27 mouse cellular contexts compared by ENCODE assay signal in the genomic region with DNA sequence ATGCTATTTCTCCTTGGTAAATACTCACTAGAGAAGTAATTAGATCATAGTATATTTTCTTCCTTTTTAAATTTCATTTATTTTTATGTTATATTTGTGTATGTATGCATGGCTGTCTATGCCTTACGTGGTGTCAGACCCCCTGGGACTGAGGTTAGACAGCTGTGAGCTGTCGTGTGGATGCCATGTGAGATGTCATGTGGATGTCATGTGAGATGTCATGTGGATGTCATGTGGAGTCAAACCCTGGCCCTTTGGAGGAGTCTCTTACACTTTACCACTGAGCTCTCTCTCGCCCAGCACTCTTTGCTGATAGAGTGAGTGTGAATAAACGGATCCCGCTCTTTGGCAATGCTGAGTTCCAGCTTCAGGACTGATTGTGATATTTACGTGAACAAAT. TPM values are rescaled to one million over a fixed set of nuclear protein-coding genes. Genes with fewer than 3 reads are reported as not detected.
DNase-seq lines count a peak whose midpoint lies in the region; ATAC-seq and TF ChIP-seq lines count a peak whose summit lies in the region.
"Had no signal": no experiment of that assay in that cellular context is flagged by ENCODE, and none has a peak within 500 bp of the region (broad histone marks: within the 10 kb centered on the region; RNA-seq: fewer than 3 reads in every experiment).

No protein-coding gene starts in this region.

- TF ChIP-seq CTCF in MEL (IDR thresholded peaks at IDR 0.05 in 2 of 3, conservative IDR thresholded peaks at IDR 0.05 in 1 of 3; ENCODE audit: control insufficient read depth in 1 of 3, insufficient read depth in 1 of 3, low read depth in 2 of 3, low read length in 3 of 3, poor library complexity in 1 of 3, severe bottlenecking in 1 of 3): no peak
- TF ChIP-seq CTCF in bone marrow macrophage, adult 2 months (IDR thresholded peaks at IDR 0.05; ENCODE audit: low read depth, low read length): no peak

- TF ChIP-seq EP300 in MEL (IDR thresholded peaks at IDR 0.05; ENCODE audit: low read depth in 1 of 2, low read length in 2 of 2): no peak

- peak; percentile 62 for DNase-seq in heart, adult 11 months
- no peak for DNase-seq in heart, postnatal 25 days (ENCODE audit: low spot score)
- DNase-seq in MEL (ENCODE audit: low read depth, low spot score) (no peak), liver (no peak)
- DNase-seq in splenic B cell, adult 2 months (ENCODE audit: low read depth, low spot score): peak; percentile 64
- no peak for DNase-seq in left cerebral cortex, adult 8-10 months (ENCODE audit: low spot score in 2 of 2)
- DNase-seq: adrenal gland, adult 8-10 months; adrenal gland, postnatal 14 days; adrenal gland, postnatal 36 days; cerebellum, adult 11 months; cerebellum, adult 18-20 months; cerebellum, adult 8-10 months; cerebellum, adult 9-11 months; cerebellum, postnatal 14 days; cerebellum, postnatal 36 days; embryo, embryonic 11 days had no signal

- H3K79me2 ChIP-seq in MEL (ENCODE audit: control insufficient read depth, insufficient read depth, low read length, poor library complexity): no peaks in the 10 kb centered on the region

- no peak for TF ChIP-seq POLR2A in MEL (IDR thresholded peaks at IDR 0.05; ENCODE audit: control insufficient read depth in 1 of 2, insufficient read depth in 1 of 2, low read depth in 1 of 2, low read length in 2 of 2, poor library complexity in 1 of 2)
- no peak for TF ChIP-seq POLR2A in bone marrow macrophage, adult 2 months (IDR thresholded peaks at IDR 0.05; ENCODE audit: borderline replicate concordance, low read depth, low read length)

- H3K4me3 ChIP-seq in MEL (ENCODE audit: control insufficient read depth in 1 of 2, insufficient read depth in 1 of 2, low read depth in 2 of 2, low read length in 2 of 2): no peak overlapping the region
- no peak overlapping the region for H3K4me3 ChIP-seq in bone marrow macrophage, adult 2 months (ENCODE audit: insufficient read depth, low read length)
- no peak overlapping the region for H3K4me3 ChIP-seq in neural tube, embryonic 15.5 days (replicated peaks)
- H3K4me3 ChIP-seq: embryonic facial prominence, embryonic 13.5 days; embryonic facial prominence, embryonic 15.5 days; erythroblast, embryonic 14.5 days; forebrain, embryonic 10.5 days; forebrain, embryonic 12.5 days had no signal

- H3K36me3 ChIP-seq in MEL (ENCODE audit: control insufficient read depth in 1 of 2, insufficient read depth in 2 of 2, low read length in 2 of 2): peaks cover 0 to 15% of the 10 kb centered on the region in 2 experiments; a peak in 2 of 4 replicates
- peaks cover 12% of the 10 kb centered on the region for H3K36me3 ChIP-seq in splenic B cell, adult 2 months (ENCODE audit: control insufficient read depth, insufficient read depth, low read length, poor library complexity, severe bottlenecking)
- peaks cover 14% of the 10 kb centered on the region for H3K36me3 ChIP-seq in neural tube, embryonic 15.5 days

- WGBS in neural tube, embryonic 15.5 days: 88% methylated on average over 6 of the region's 6 CpGs

- TF ChIP-seq RAD21 in MEL (IDR thresholded peaks at IDR 0.05; ENCODE audit: low read depth, low read length): no peak

- H3K4me1 ChIP-seq in MEL (ENCODE audit: control insufficient read depth in 1 of 2, insufficient read depth in 2 of 2, low read length in 2 of 2): no peaks in the 10 kb centered on the region
- peaks cover 9% of the 10 kb centered on the region for H3K4me1 ChIP-seq in bone marrow macrophage, adult 2 months (ENCODE audit: control insufficient read depth, insufficient read depth, low read length)
- no peaks in the 10 kb centered on the region for H3K4me1 ChIP-seq in neural tube, embryonic 15.5 days
- H3K4me1 ChIP-seq: embryonic facial prominence, embryonic 13.5 days; embryonic facial prominence, embryonic 15.5 days; forebrain, embryonic 10.5 days; forebrain, embryonic 12.5 days had no signal

- no peak overlapping the region for H3K4me2 ChIP-seq in neural tube, embryonic 15.5 days
- H3K4me2 ChIP-seq: embryonic facial prominence, embryonic 13.5 days; embryonic facial prominence, embryonic 15.5 days; forebrain, embryonic 12.5 days had no signal

- no peak overlapping the region for H3K9ac ChIP-seq in MEL (ENCODE audit: control insufficient read depth, low read depth, low read length, poor library complexity, severe bottlenecking)
- H3K9ac ChIP-seq in neural tube, embryonic 15.5 days (replicated peaks): no peak overlapping the region
- H3K9ac ChIP-seq: embryonic facial prominence, embryonic 13.5 days; embryonic facial prominence, embryonic 15.5 days; forebrain, embryonic 12.5 days had no signal

- intact Hi-C loops in heart, postnatal 25 days (cut with DNase I): no loop called here

- no peaks in the 10 kb centered on the region for H3K9me3 ChIP-seq in MEL (replicated peaks; ENCODE audit: insufficient read depth, low read length)
- H3K9me3 ChIP-seq in neural tube, embryonic 15.5 days (replicated peaks): no peaks in the 10 kb centered on the region
- H3K9me3 ChIP-seq: embryonic facial prominence, embryonic 13.5 days; embryonic facial prominence, embryonic 15.5 days; forebrain, embryonic 10.5 days; forebrain, embryonic 12.5 days; G1E had no signal

- no peak overlapping the region for H3K27ac ChIP-seq in MEL (ENCODE audit: control insufficient read depth, low read depth, low read length)
- peak overlapping the region; percentile 3; the same call in 1 of the 2 replicates for H3K27ac ChIP-seq in bone marrow macrophage, adult 2 months (ENCODE audit: insufficient read depth, low read depth, low read length)
- no peak overlapping the region for H3K27ac ChIP-seq in neural tube, embryonic 15.5 days (replicated peaks)
- H3K27ac ChIP-seq: embryonic facial prominence, embryonic 13.5 days; embryonic facial prominence, embryonic 15.5 days; forebrain, embryonic 10.5 days; forebrain, embryonic 12.5 days had no signal

- ATAC-seq in neural tube, embryonic 15.5 days (ENCODE audit: low FRiP score): no peak
- ATAC-seq: activated CD4-positive, CD25-positive, alpha-beta regulatory T cell, adult 4 months; forebrain, embryonic 14.5 days; forebrain, embryonic 16.5 days had no signal

- H3K27me3 ChIP-seq in MEL (ENCODE audit: control insufficient read depth in 1 of 2, insufficient read depth in 2 of 2, low read length in 2 of 2): no peaks in the 10 kb centered on the region
- H3K27me3 ChIP-seq in splenic B cell, adult 2 months (ENCODE audit: control insufficient read depth, insufficient read depth, low read length, poor library complexity, severe bottlenecking): no peaks in the 10 kb centered on the region
- no peaks in the 10 kb centered on the region for H3K27me3 ChIP-seq in neural tube, embryonic 15.5 days (replicated peaks)
- H3K27me3 ChIP-seq: embryonic facial prominence, embryonic 13.5 days; embryonic facial prominence, embryonic 15.5 days; forebrain, embryonic 12.5 days had no signal

TF ChIP-seq in MEL, 35 proteins besides CTCF, POLR2A, EP300 and RAD21:
- TF ChIP-seq RCOR1 (IDR thresholded peaks at IDR 0.05; ENCODE audit: low read depth, low read length): no peak
- TF ChIP-seq USF1 (IDR thresholded peaks at IDR 0.05; ENCODE audit: low read depth, low read length): peak; percentile 25; the same call in 1 of the 2 replicates

RNA-seq across cellular contexts. Expression of gene Tubd1, which starts 8.7 kb away (rescaled TPM):
- total RNA-seq in heart, postnatal 25 days (2021): 1 to 10 TPM; 4.6 to 4.8 TPM
- total RNA-seq in MEL (2012; rRNA removed): 21.5 and 23.4 TPM in 2 replicates
- 10 to 100 TPM in 1 of 2 experiments, not detected in 1; 14.4 TPM for polyA plus RNA-seq in MEL (2012; ENCODE audit: insufficient read depth in 1 of 2, insufficient read length in 2 of 2, low read depth in 1 of 2, low replicate concordance in 2 of 2, missing spikeins in 1 of 2)
- 6.2 and 6.9 TPM in 2 replicates for polyA plus RNA-seq in bone marrow macrophage, adult 2 months (2012; ENCODE audit: insufficient read depth, insufficient read length, missing spikeins)
- 1 to 10 TPM; 3.8 to 4.8 (median 3.9) TPM for total RNA-seq in left cerebral cortex, adult 8-10 months (2022)
- 6.6 and 7.7 TPM in 2 replicates for polyA plus RNA-seq in neural tube, embryonic 15.5 days (2015; fragmentation: Nextera tagmentation; extraction: Ambion mirVana)

RNA-seq across cellular contexts. Expression of gene Rps6kb1, which starts 8.9 kb away (rescaled TPM):
- 10 to 100 TPM; 19.1 to 19.2 TPM for total RNA-seq in heart, postnatal 25 days (2021)
- total RNA-seq in MEL (2012; rRNA removed): 39.3 and 39.8 TPM in 2 replicates
- 10 to 100 TPM; 49.4 to 73.6 TPM for polyA plus RNA-seq in MEL (2012; ENCODE audit: insufficient read depth in 1 of 2, insufficient read length in 2 of 2, low read depth in 1 of 2, low replicate concordance in 2 of 2, missing spikeins in 1 of 2)
- polyA plus RNA-seq in bone marrow macrophage, adult 2 months (2012; ENCODE audit: insufficient read depth, insufficient read length, missing spikeins): 30.9 and 33.0 TPM in 2 replicates
- total RNA-seq in left cerebral cortex, adult 8-10 months (2022): 10 to 100 TPM; 39.0 to 44.0 (median 39.5) TPM
- polyA plus RNA-seq in neural tube, embryonic 15.5 days (2015; fragmentation: Nextera tagmentation; extraction: Ambion mirVana): 55.9 and 58.2 TPM in 2 replicates

Comparison
In these comparisons a context has a peak if more than half of its experiments do, and no peak if none do; other contexts are left out.
1. DNase-seq: peak in heart, adult 11 months (single experiment) and splenic B cell, adult 2 months (single experiment); none in heart, postnatal 25 days (single experiment), MEL (single experiment), left cerebral cortex, adult 8-10 months (0 of 2) and liver (single experiment).